Mouse (Mus musculus): ENCODE measurements around the gene Znfx1. TPM values are rescaled to one million over a fixed set of nuclear protein-coding genes. Genes with fewer than 3 reads are reported as not detected.

Gene Znfx1
- polyA plus RNA-seq, 1 experiment: 11.4 TPM

DNA sequence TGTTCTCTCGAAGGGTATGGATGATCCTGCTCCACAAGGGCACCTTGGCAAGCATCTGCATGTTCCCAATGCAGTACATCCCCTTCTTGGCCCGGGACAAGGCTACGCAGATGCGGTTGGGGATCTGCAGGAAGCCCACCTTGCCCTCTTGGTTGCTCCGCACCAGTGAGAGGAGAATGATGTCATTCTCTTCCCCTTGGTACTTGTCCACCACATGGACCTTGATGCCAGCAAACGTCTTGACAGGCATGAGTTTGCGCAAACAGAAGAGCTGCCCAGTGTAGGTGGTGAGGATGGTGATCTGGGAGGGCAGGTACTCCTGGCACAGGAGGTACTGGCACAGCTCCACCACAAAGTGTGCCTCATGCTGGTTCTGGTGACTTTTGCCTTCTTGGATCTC lies 24.1 kb downstream of the Znfx1 start:
- peaks cover 47% of the 10 kb centered on the region for H3K36me3 ChIP-seq (ENCODE audit: control insufficient read depth, insufficient read depth, low read length, poor library complexity, severe bottlenecking)
- no peaks in the 10 kb centered on the region for H3K4me1 ChIP-seq (ENCODE audit: control insufficient read depth, insufficient read depth, low read length)
- H3K9me3 ChIP-seq (replicated peaks; ENCODE audit: control insufficient read depth, insufficient read depth, low read length, poor library complexity, severe bottlenecking): no peaks in the 10 kb centered on the region
- H3K27me3 ChIP-seq (ENCODE audit: control insufficient read depth, insufficient read depth, low read length, poor library complexity, severe bottlenecking): no peaks in the 10 kb centered on the region
- H3K27ac ChIP-seq (ENCODE audit: insufficient read depth, low read length): no peak overlapping the region
- no peak for TF ChIP-seq CTCF (IDR thresholded peaks at IDR 0.05; ENCODE audit: low read depth, low read length)
- TF ChIP-seq POLR2A (IDR thresholded peaks at IDR 0.05; ENCODE audit: insufficient read depth, low read length): no peak
- no peak for TF ChIP-seq EP300 (IDR thresholded peaks at IDR 0.05; ENCODE audit: insufficient read depth, low read depth, low read length)
- H3K4me3 ChIP-seq (ENCODE audit: low read depth, low read length): no peak overlapping the region
- no peak overlapping the region for H3K9ac ChIP-seq (ENCODE audit: low read depth, poor library complexity, severe bottlenecking)

DNA sequence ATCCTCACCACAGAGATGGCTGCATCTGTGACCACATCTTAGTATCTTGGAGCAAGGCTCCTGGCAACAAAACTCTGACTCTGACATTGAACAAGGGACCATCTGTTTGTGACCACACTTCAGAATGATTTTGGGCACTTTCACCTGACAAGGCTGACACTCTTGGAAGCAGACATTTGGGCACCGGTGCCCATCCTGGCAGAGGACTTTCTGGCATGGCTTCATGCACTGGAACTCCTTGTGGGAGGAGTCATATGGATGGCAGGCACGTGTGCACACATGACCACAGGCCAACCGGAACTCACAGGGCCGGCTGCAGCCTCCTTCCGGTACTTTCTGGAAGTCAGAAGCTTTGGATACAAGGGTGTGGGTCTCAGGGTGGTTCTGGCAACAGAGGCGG lies 24.5 kb downstream of the Znfx1 start:
- TF ChIP-seq CTCF (IDR thresholded peaks at IDR 0.05; ENCODE audit: low read depth, low read length): no peak
- no peak for TF ChIP-seq EP300 (IDR thresholded peaks at IDR 0.05; ENCODE audit: insufficient read depth, low read depth, low read length)
- no peak for TF ChIP-seq POLR2A (IDR thresholded peaks at IDR 0.05; ENCODE audit: insufficient read depth, low read length)
- Histone ChIP-seq H3K9ac (ENCODE audit: low read depth, poor library complexity, severe bottlenecking) (no peak overlapping the region), H3K4me1 (ENCODE audit: control insufficient read depth, insufficient read depth, low read length) (no peaks in the 10 kb centered on the region), H3K36me3 (ENCODE audit: control insufficient read depth, insufficient read depth, low read length, poor library complexity, severe bottlenecking) (peaks cover 51% of the 10 kb centered on the region), H3K27ac (ENCODE audit: insufficient read depth, low read length) (no peak overlapping the region), H3K9me3 (replicated peaks; ENCODE audit: control insufficient read depth, insufficient read depth, low read length, poor library complexity, severe bottlenecking) (no peaks in the 10 kb centered on the region), H3K4me3 (ENCODE audit: low read depth, low read length) (no peak overlapping the region), H3K27me3 (ENCODE audit: control insufficient read depth, insufficient read depth, low read length, poor library complexity, severe bottlenecking) (no peaks in the 10 kb centered on the region)

DNA sequence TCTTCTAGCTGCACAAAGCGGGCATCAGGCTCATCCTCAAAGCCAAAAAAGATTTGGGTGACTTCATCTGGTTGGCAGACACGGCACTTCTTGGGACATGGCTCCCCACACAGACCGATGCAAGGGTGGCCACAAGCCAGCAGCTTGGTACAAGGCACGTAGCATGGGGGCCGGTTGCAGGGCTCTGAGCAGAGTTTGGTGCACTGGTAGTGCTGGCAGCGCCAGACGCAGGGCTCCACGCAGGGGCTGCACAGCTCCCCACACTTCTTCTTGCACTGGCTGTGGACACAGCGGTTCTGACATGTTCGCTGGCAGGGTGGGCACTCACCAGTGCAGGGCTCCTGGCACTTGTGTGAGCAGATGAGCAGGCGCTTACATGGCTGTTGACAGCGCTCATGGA lies 25.1 kb downstream of the Znfx1 start:
- Histone ChIP-seq H3K27ac (ENCODE audit: insufficient read depth, low read length) (no peak overlapping the region), H3K27me3 (ENCODE audit: control insufficient read depth, insufficient read depth, low read length, poor library complexity, severe bottlenecking) (no peaks in the 10 kb centered on the region), H3K4me1 (ENCODE audit: control insufficient read depth, insufficient read depth, low read length) (no peaks in the 10 kb centered on the region), H3K36me3 (ENCODE audit: control insufficient read depth, insufficient read depth, low read length, poor library complexity, severe bottlenecking) (peaks cover 54% of the 10 kb centered on the region), H3K9me3 (replicated peaks; ENCODE audit: control insufficient read depth, insufficient read depth, low read length, poor library complexity, severe bottlenecking) (no peaks in the 10 kb centered on the region), H3K9ac (ENCODE audit: low read depth, poor library complexity, severe bottlenecking) (no peak overlapping the region), H3K4me3 (ENCODE audit: low read depth, low read length) (no peak overlapping the region)
- no peak for TF ChIP-seq EP300 (IDR thresholded peaks at IDR 0.05; ENCODE audit: insufficient read depth, low read depth, low read length)
- no peak for TF ChIP-seq POLR2A (IDR thresholded peaks at IDR 0.05; ENCODE audit: insufficient read depth, low read length)
- TF ChIP-seq CTCF (IDR thresholded peaks at IDR 0.05; ENCODE audit: low read depth, low read length): no peak

DNA sequence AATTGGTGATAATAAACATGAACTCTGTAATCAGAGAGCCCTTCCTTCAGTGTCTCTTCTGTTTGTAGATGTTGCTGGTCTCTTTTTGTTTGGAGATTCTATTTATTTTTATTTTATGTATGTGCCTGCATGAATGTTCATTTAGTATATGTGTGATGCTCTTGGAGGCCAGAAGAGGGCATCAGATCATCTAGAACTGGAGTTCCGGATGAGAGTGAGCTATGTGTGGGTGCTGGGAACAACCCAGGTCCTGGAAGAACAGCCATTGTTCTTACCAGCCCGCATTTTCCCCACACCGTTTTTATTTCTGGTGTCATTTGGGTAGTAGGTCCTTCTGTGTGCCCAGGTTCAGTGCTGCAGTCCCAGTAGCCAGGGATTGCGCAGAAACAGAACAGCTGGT lies 32.3 kb downstream of the Znfx1 start:
- no peaks in the 10 kb centered on the region for H3K9me3 ChIP-seq (replicated peaks; ENCODE audit: control insufficient read depth, insufficient read depth, low read length, poor library complexity, severe bottlenecking)
- no peaks in the 10 kb centered on the region for H3K4me1 ChIP-seq (ENCODE audit: control insufficient read depth, insufficient read depth, low read length)
- H3K4me3 ChIP-seq (ENCODE audit: low read depth, low read length): no peak overlapping the region
- H3K36me3 ChIP-seq (ENCODE audit: control insufficient read depth, insufficient read depth, low read length, poor library complexity, severe bottlenecking): peaks cover 48% of the 10 kb centered on the region
- no peak overlapping the region for H3K27ac ChIP-seq (ENCODE audit: insufficient read depth, low read length)
- TF ChIP-seq CTCF (IDR thresholded peaks at IDR 0.05; ENCODE audit: low read depth, low read length) (no peak), POLR2A (IDR thresholded peaks at IDR 0.05; ENCODE audit: insufficient read depth, low read length) (no peak), EP300 (IDR thresholded peaks at IDR 0.05; ENCODE audit: insufficient read depth, low read depth, low read length) (no peak)
- no peaks in the 10 kb centered on the region for H3K27me3 ChIP-seq (ENCODE audit: control insufficient read depth, insufficient read depth, low read length, poor library complexity, severe bottlenecking)
- no peak overlapping the region for H3K9ac ChIP-seq (ENCODE audit: low read depth, poor library complexity, severe bottlenecking)

DNA sequence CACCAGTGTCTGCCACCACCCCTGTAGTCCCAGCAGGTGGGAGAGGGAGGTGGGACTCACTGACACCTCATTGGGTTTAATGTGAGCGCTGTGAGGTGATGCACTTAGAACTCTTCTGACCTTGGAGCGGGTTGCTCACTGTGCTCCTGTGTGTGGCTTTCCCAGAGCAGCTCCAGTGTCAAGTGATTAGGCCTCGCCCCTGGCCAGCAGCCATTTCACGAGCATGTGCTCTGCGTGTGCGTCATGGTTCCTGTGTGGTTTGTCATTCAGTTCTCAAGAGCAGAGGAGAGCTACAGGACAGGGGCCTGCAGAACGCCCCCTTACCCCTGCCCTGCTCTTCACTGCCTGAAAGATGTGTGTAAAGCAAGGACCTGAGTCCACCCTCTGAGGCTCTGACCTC lies 34.3 kb downstream of the Znfx1 start:
- no peaks in the 10 kb centered on the region for H3K9me3 ChIP-seq (replicated peaks; ENCODE audit: control insufficient read depth, insufficient read depth, low read length, poor library complexity, severe bottlenecking)
- H3K9ac ChIP-seq (ENCODE audit: low read depth, poor library complexity, severe bottlenecking): no peak overlapping the region
- TF ChIP-seq EP300 (IDR thresholded peaks at IDR 0.05; ENCODE audit: insufficient read depth, low read depth, low read length): no peak
- H3K36me3 ChIP-seq (ENCODE audit: control insufficient read depth, insufficient read depth, low read length, poor library complexity, severe bottlenecking): peaks cover 43% of the 10 kb centered on the region
- no peaks in the 10 kb centered on the region for H3K27me3 ChIP-seq (ENCODE audit: control insufficient read depth, insufficient read depth, low read length, poor library complexity, severe bottlenecking)
- H3K4me1 ChIP-seq (ENCODE audit: control insufficient read depth, insufficient read depth, low read length): no peaks in the 10 kb centered on the region
- no peak overlapping the region for H3K27ac ChIP-seq (ENCODE audit: insufficient read depth, low read length)
- H3K4me3 ChIP-seq (ENCODE audit: low read depth, low read length): no peak overlapping the region

DNA sequence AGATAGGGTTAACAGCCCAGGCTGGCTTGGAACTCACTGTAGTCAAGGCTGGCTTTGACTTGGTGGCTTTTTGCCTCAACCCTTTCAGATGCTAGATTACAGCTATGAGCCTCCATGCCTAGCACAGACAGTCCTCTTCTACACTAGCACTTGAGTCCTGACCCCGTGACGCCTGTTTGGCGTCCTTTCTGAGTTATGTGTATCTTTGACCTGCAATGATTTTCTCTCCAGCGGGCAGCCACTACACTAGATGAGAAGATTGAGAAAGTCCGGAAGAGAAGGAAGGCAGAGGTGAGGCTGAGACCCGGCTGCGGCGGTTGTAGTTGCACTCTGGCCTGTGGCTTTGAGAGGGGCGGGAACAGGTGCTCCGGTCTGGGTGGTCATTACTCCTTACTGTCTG lies 43.4 kb downstream of the Znfx1 start:
- peaks cover 3% of the 10 kb centered on the region for H3K4me1 ChIP-seq (ENCODE audit: control insufficient read depth, insufficient read depth, low read length)
- no peak overlapping the region for H3K27ac ChIP-seq (ENCODE audit: insufficient read depth, low read length)
- no peaks in the 10 kb centered on the region for H3K27me3 ChIP-seq (ENCODE audit: control insufficient read depth, insufficient read depth, low read length, poor library complexity, severe bottlenecking)
- no peaks in the 10 kb centered on the region for H3K9me3 ChIP-seq (replicated peaks; ENCODE audit: control insufficient read depth, insufficient read depth, low read length, poor library complexity, severe bottlenecking)
- H3K9ac ChIP-seq (ENCODE audit: low read depth, poor library complexity, severe bottlenecking): no peak overlapping the region
- peaks cover 42% of the 10 kb centered on the region for H3K36me3 ChIP-seq (ENCODE audit: control insufficient read depth, insufficient read depth, low read length, poor library complexity, severe bottlenecking)
- TF ChIP-seq EP300 (IDR thresholded peaks at IDR 0.05; ENCODE audit: insufficient read depth, low read depth, low read length) (no peak), POLR2A (IDR thresholded peaks at IDR 0.05; ENCODE audit: insufficient read depth, low read length) (no peak)
- H3K4me3 ChIP-seq (ENCODE audit: low read depth, low read length): no peak overlapping the region

Measured in ES-Bruce4 (cell line).